ENCODE assay signal across 26 mouse cellular contexts in genomic region chr1:132058558-132058957, GRCm38 (mm10).
"Had no signal": no experiment of that assay in that cellular context is flagged by ENCODE, and none has a peak within 500 bp of the region (broad histone marks: within the 10 kb centered on the region; RNA-seq: fewer than 3 reads in every experiment).

No protein-coding gene starts in this region.

- H3K4me3 ChIP-seq: kidney, embryonic 15.5 days; limb, embryonic 10.5 days; limb, embryonic 13.5 days; liver, embryonic 12.5 days; liver, embryonic 15.5 days; lung, embryonic 15.5 days; megakaryocyte, embryonic 14.5 days; midbrain, embryonic 10.5 days; midbrain, embryonic 15.5 days; neural tube, embryonic 12.5 days; neural tube, embryonic 15.5 days; stomach, embryonic 15.5 days had no signal

- H3K9ac ChIP-seq: kidney, embryonic 15.5 days; liver, embryonic 12.5 days; liver, embryonic 15.5 days; lung, embryonic 15.5 days; midbrain, embryonic 15.5 days; neural tube, embryonic 12.5 days; neural tube, embryonic 15.5 days; stomach, embryonic 15.5 days had no signal

- H3K4me2 ChIP-seq: kidney, embryonic 15.5 days; limb, embryonic 13.5 days; liver, embryonic 12.5 days; liver, embryonic 15.5 days; lung, embryonic 15.5 days; midbrain, embryonic 15.5 days; neural tube, embryonic 12.5 days; neural tube, embryonic 15.5 days; stomach, embryonic 15.5 days had no signal

- H3K9me3 ChIP-seq: kidney, embryonic 15.5 days; limb, embryonic 10.5 days; limb, embryonic 13.5 days; liver, embryonic 12.5 days; liver, embryonic 15.5 days; lung, embryonic 15.5 days; megakaryocyte, embryonic 14.5 days; midbrain, embryonic 10.5 days; midbrain, embryonic 15.5 days; neural tube, embryonic 12.5 days; neural tube, embryonic 15.5 days; stomach, embryonic 15.5 days had no signal

- DNase-seq: kidney, adult 11 months; kidney, adult 8-10 months; kidney, postnatal 10 days; kidney, postnatal 36 days; liver; lung, adult 18-20 months; lung, postnatal 10 days; lung, postnatal 36 days; right cerebral cortex, adult 18-20 months; right cerebral cortex, postnatal 14 days; right cerebral cortex, postnatal 4 days; spleen, adult 18-20 months; thymus, adult 2 months; thymus, postnatal 14 days had no signal

- H3K27me3 ChIP-seq: kidney, embryonic 15.5 days; limb, embryonic 13.5 days; lung, embryonic 15.5 days; midbrain, embryonic 15.5 days; neural tube, embryonic 12.5 days; neural tube, embryonic 15.5 days; stomach, embryonic 15.5 days had no signal

- ATAC-seq: liver, embryonic 12.5 days; midbrain, embryonic 15.5 days had no signal

- H3K4me1 ChIP-seq: limb, embryonic 10.5 days; liver, embryonic 12.5 days; liver, embryonic 15.5 days; lung, embryonic 15.5 days; midbrain, embryonic 10.5 days; midbrain, embryonic 15.5 days; neural tube, embryonic 12.5 days; neural tube, embryonic 15.5 days had no signal

- H3K27ac ChIP-seq: kidney, embryonic 15.5 days; limb, embryonic 10.5 days; limb, embryonic 13.5 days; liver, embryonic 12.5 days; liver, embryonic 15.5 days; lung, embryonic 15.5 days; midbrain, embryonic 10.5 days; midbrain, embryonic 15.5 days; neural tube, embryonic 12.5 days; neural tube, embryonic 15.5 days; stomach, embryonic 15.5 days had no signal

- H3K36me3 ChIP-seq: kidney, embryonic 15.5 days; limb, embryonic 10.5 days; limb, embryonic 13.5 days; liver, embryonic 12.5 days; liver, embryonic 15.5 days; lung, embryonic 15.5 days; midbrain, embryonic 10.5 days; midbrain, embryonic 15.5 days; neural tube, embryonic 12.5 days; neural tube, embryonic 15.5 days; stomach, embryonic 15.5 days had no signal
